Mouse (Mus musculus) erythroblast, adult 5-6 weeks (primary cell): ENCODE data around the gene Atg4c. TPM values are rescaled to one million over a fixed set of nuclear protein-coding genes. Genes with fewer than 3 reads are reported as not detected.

Experiments
- ATAC-seq: replicated peaks from 2 replicates; pipeline ENCODE4 v1.8.0; 2016; ENCODE audit warnings: moderate number of reproducible peaks, mild to moderate bottlenecking, moderate TSS enrichment, inconsistent platforms; ENCODE audit not compliant: poor library complexity, low FRiP score, severe bottlenecking
- total RNA-seq, 2 experiments: library from RNA; stranded (forward) in 1 of 2; stranded (reverse) in 1 of 2; fragments of 150-400 nt in 1 of 2; fragments of 200-764, 138-1000 nt in 1 of 2; gene quantifications; 2 replicates each; pipeline versions ENCODE4 v1.2.3 to v1.2.4; 2015 to 2017; ENCODE audit warnings: low replicate concordance in 2 of 2

The Atg4c gene
- 3.1 and 5.8 TPM in 2 replicates for total RNA-seq (2015; ENCODE audit: low replicate concordance)
- total RNA-seq (2017; ENCODE audit: low replicate concordance) = 2.2 and 3.0 TPM in 2 replicates

- ATAC-seq = peak; percentile 71
Measured at GRCm38 (mm10) chr4:99193810-99194582, at the start of gene Atg4c. Gene Atg4c, plus strand, starts transcription at chr4:99193934.

GRCm38 (mm10) chr4:99151434-99151833, 42.3 kb upstream of the Atg4c start:
- no peak for ATAC-seq

- no peak for ATAC-seq
Measured at GRCm38 (mm10) chr4:99151885-99152558, 41.7 kb upstream of the Atg4c start.

GRCm38 (mm10) chr4:99156641-99157307, 37.0 kb upstream of the Atg4c start:
- ATAC-seq = no peak

GRCm38 (mm10) chr4:99158495-99158894, 35.2 kb upstream of the Atg4c start:
- no peak for ATAC-seq

- no peak for ATAC-seq
Measured at GRCm38 (mm10) chr4:99160414-99160813, 33.3 kb upstream of the Atg4c start.

GRCm38 (mm10) chr4:99160899-99161298, 32.8 kb upstream of the Atg4c start:
- ATAC-seq = no peak

GRCm38 (mm10) chr4:99161457-99161971, 32.2 kb upstream of the Atg4c start:
- ATAC-seq = no peak

GRCm38 (mm10) chr4:99163001-99163400, 30.7 kb upstream of the Atg4c start:
- no peak for ATAC-seq

- ATAC-seq = no peak
Measured at GRCm38 (mm10) chr4:99163547-99163946, 30.2 kb upstream of the Atg4c start.

GRCm38 (mm10) chr4:99168869-99169268, 24.9 kb upstream of the Atg4c start:
- no peak for ATAC-seq

- no peak for ATAC-seq
Measured at GRCm38 (mm10) chr4:99174265-99174664, 19.5 kb upstream of the Atg4c start.

- no peak for ATAC-seq
Measured at GRCm38 (mm10) chr4:99176841-99177240, 16.9 kb upstream of the Atg4c start.

- ATAC-seq = no peak
Measured at GRCm38 (mm10) chr4:99177255-99177654, 16.5 kb upstream of the Atg4c start.

GRCm38 (mm10) chr4:99178851-99179250, 14.9 kb upstream of the Atg4c start:
- ATAC-seq = no peak

- no peak for ATAC-seq
Measured at GRCm38 (mm10) chr4:99179446-99180120, 14.2 kb upstream of the Atg4c start.

- ATAC-seq = no peak
Measured at GRCm38 (mm10) chr4:99180921-99181320, 12.8 kb upstream of the Atg4c start.

GRCm38 (mm10) chr4:99181739-99182419, 11.9 kb upstream of the Atg4c start:
- ATAC-seq = no peak

- ATAC-seq = peak; percentile 60
Measured at GRCm38 (mm10) chr4:99182660-99183431, 10.9 kb upstream of the Atg4c start.
